Mouse (Mus musculus) liver, postnatal 0 days (tissue): ENCODE results near the gene Mcoln3. TPM values are rescaled to one million over a fixed set of nuclear protein-coding genes. Genes with fewer than 3 reads are reported as not detected.

Experiments used
- ATAC-seq: fragments of 200-750 bp; cut with Nextera tagmentation; 2 replicates; pipeline ENCODE4 v1.8.0; 2017; ENCODE audit warnings: mild to moderate bottlenecking, moderate library complexity
- DNase-seq: peaks from one replicate; pipeline ENCODE4 v3.0.0-alpha.2; 2016
- H3K27ac ChIP-seq: fragments of 300-500 bp; sonication (generic); 2 replicates; pipeline ENCODE4 v1.5.1; 2014; ENCODE audit warnings: antibody characterized with exemption, moderate library complexity, mild to moderate bottlenecking, low read depth
- H3K27me3 ChIP-seq: fragments of 300-500 bp; sonication (generic); 2 replicates; pipeline ENCODE4 v1.6.1; 2014; ENCODE audit warnings: low read length, control low read depth, mixed read lengths; ENCODE audit not compliant: insufficient read depth
- H3K36me3 ChIP-seq: fragments of 300-500 bp; sonication (generic); replicated peaks from 2 replicates; pipeline ENCODE4 v1.6.1; 2014; ENCODE audit warnings: mild to moderate bottlenecking, control low read depth, low read length, moderate library complexity, mixed read lengths; ENCODE audit not compliant: insufficient read depth
- H3K4me1 ChIP-seq: fragments of 300-500 bp; sonication (generic); 2 replicates; pipeline ENCODE4 v1.6.1; 2014; ENCODE audit warnings: antibody characterized with exemption, mild to moderate bottlenecking, control low read depth; ENCODE audit not compliant: insufficient read depth
- H3K4me2 ChIP-seq: fragments of 300-500 bp; sonication (generic); 2 replicates; pipeline ENCODE4 v1.6.1; 2014; ENCODE audit warnings: low read depth, mild to moderate bottlenecking, low read length, moderate library complexity, mixed read lengths
- H3K4me3 ChIP-seq: fragments of 300-500 bp; sonication (generic); 2 replicates; pipeline ENCODE4 v1.5.1; 2014; ENCODE audit warnings: low read depth, low read length
- H3K9ac ChIP-seq: fragments of 300-500 bp; sonication (generic); replicated peaks from 2 replicates; pipeline ENCODE4 v1.6.1; 2014; ENCODE audit warnings: mild to moderate bottlenecking, moderate library complexity
- H3K9me3 ChIP-seq: fragments of 300-500 bp; sonication (generic); 2 replicates; pipeline ENCODE4 v1.6.1; 2016; ENCODE audit warnings: mild to moderate bottlenecking, control low read depth, low read length, mixed read lengths
- CTCF ChIP-seq: sonication (generic); IDR thresholded peaks from 2 replicates; pipeline ENCODE4 v1.5.1; 2016; ENCODE audit warnings: antibody characterized with exemption, low read depth
- EP300 ChIP-seq: IDR thresholded peaks from 2 replicates; pipeline ENCODE4 v1.6.1; 2016; ENCODE audit warnings: antibody characterized with exemption, low read depth, mild to moderate bottlenecking
- WGBS: fragments of 180-500 bp; shearing (Covaris S2); extraction: QIAGEN DNeasy Blood & Tissue Kit; methylation state at CpG from one replicate; pipeline ENCODE4 v1.1.7; 2014; ENCODE audit not compliant: insufficient replicate concordance; 5-methylcytosine and 5-hydroxymethylcytosine counted together
- polyA plus RNA-seq: library from polyadenylated mRNA; unstranded; fragments of >200 nt; fragmentation: Nextera tagmentation; extraction: Ambion mirVana; gene quantifications from 2 replicates; pipeline ENCODE4 v1.2.1, GENCODE M21; 2015

Gene Mcoln3
- polyA plus RNA-seq, 1 experiment from 2014 or later = not detected

DNA sequence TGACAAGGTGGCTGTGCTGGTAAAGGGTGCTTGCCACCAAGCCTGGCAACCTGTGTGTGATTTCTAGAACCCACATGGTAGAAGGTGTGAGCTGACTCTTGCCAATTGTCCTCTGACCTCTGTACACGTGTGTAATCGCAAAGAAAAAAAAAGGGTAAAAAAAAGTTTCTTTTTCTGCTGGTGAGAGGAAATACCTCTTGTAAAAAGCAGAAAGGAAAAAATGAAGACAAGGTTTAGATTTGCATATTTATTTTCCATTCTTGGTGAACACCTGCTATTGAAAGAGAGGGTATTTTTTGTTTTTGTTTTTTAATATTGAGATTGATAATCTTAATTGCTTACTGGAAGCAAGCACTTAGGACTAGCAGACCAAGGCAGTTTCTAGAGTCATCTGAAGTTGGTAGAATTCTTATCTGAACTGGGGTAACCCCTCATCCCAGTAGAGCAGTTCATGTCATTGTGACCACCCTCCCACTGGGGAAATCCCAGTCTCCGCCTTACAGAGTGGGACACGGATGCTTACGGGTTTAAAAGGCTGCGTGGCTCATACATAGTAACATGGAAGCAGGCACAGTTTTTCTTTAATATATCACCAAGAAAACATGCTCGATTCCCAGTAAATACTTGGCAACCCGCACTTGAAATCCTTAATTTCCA, 5.7 kb downstream of the Mcoln3 start:
- Histone ChIP-seq H3K27me3 (no peaks in the 10 kb centered on the region), H3K27ac (no peak overlapping the region), H3K4me1 (no peaks in the 10 kb centered on the region; the same call in 1 of the 2 replicates), H3K4me2 (no peak overlapping the region), H3K4me3 (no peak overlapping the region), H3K9ac (no peak overlapping the region), H3K36me3 (no peaks in the 10 kb centered on the region), H3K9me3 (no peaks in the 10 kb centered on the region)
- DNase-seq (no peak), ATAC-seq (no peak)
- no peak for TF ChIP-seq CTCF
- TF ChIP-seq EP300 = no peak
- 72% methylated on average over 8 of the region's 8 CpGs for WGBS

DNA sequence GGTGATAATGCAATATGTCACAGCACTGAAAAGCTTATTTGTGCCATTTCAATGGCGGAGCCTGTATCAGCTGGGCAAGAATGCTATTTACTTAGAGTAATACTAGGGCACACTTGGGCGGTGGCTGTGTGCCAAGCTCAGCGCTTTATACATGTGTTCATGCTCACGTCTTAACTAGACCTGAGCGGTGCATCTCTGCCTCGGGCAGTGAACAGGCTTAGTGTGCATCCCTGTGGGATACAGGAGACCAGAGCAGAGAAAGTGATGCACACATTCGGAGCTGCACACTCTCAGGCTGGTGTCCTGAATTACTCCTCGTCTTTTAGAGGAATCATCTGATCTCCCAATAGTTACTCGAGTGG, 6.2 kb downstream of the Mcoln3 start:
- DNase-seq (no peak), ATAC-seq (no peak)
- no peaks in the 10 kb centered on the region; the same call in 1 of the 2 replicates for H3K4me1 ChIP-seq
- no peaks in the 10 kb centered on the region for H3K9me3 ChIP-seq
- no peak overlapping the region for H3K27ac ChIP-seq
- no peaks in the 10 kb centered on the region for H3K36me3 ChIP-seq
- no peak overlapping the region for H3K9ac ChIP-seq
- no peak overlapping the region for H3K4me3 ChIP-seq
- no peak for TF ChIP-seq EP300
- no peak for TF ChIP-seq CTCF
- WGBS = 79% methylated on average over 9 of the region's 9 CpGs
- H3K27me3 ChIP-seq = no peaks in the 10 kb centered on the region
- no peak overlapping the region for H3K4me2 ChIP-seq

DNA sequence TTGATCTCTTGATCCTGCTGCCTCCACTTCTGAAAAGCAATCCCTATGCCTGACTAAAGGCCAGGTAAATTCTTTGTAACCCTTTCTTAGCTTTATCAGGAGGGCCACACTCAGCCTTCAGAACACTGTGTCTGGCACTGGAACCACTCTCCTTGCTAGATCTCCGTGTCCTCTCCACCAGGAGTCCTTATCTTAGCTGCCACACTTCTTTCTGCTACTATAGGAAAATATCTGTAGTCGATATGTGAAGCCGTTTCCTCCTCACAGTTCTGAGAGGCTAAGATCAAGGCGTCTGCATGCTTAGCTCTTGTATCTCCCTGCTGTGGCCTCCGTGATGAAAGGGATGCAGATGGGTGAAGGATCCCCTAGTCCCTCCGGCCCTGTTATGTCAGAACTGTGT, 10.0 kb downstream of the Mcoln3 start:
- Histone ChIP-seq H3K27ac (no peak overlapping the region), H3K9me3 (no peaks in the 10 kb centered on the region), H3K27me3 (no peaks in the 10 kb centered on the region), H3K36me3 (no peaks in the 10 kb centered on the region), H3K4me1 (no peaks in the 10 kb centered on the region), H3K4me2 (no peak overlapping the region), H3K9ac (no peak overlapping the region), H3K4me3 (no peak overlapping the region)
- TF ChIP-seq EP300 (peak; percentile 92), CTCF (no peak)
- WGBS = 46% methylated on average over 6 of the region's 6 CpGs
- DNase-seq = no peak
- ATAC-seq = peak; percentile 82

DNA sequence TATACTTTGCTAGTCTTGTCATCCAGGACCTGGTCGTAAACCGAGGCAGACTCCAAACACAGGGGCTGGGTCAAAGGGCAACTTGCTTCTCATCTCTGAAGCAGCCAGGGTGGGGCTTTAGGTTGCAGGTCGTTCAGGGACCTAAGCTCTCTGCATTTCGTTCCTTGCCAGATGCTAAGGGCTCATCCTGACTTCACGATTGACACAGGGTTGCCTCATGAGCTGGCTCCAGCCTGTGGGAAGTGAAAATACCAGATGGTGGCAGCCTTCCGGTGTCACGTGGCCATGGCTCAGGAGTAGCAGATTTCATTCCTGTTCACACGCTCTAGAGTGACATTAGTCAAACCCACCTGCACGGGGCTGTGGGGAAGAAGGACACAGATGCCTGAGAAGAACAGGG, 17.6 kb downstream of the Mcoln3 start:
- no peak overlapping the region for H3K4me3 ChIP-seq
- no peaks in the 10 kb centered on the region for H3K9me3 ChIP-seq
- WGBS = 59% methylated on average over 9 of the region's 9 CpGs
- no peak overlapping the region for H3K27ac ChIP-seq
- H3K4me2 ChIP-seq = no peak overlapping the region
- DNase-seq = no peak
- H3K4me1 ChIP-seq = no peaks in the 10 kb centered on the region
- peak; percentile 57 for ATAC-seq
- no peaks in the 10 kb centered on the region for H3K36me3 ChIP-seq
- TF ChIP-seq CTCF (no peak), EP300 (no peak)
- H3K9ac ChIP-seq = no peak overlapping the region
- H3K27me3 ChIP-seq = no peaks in the 10 kb centered on the region

DNA sequence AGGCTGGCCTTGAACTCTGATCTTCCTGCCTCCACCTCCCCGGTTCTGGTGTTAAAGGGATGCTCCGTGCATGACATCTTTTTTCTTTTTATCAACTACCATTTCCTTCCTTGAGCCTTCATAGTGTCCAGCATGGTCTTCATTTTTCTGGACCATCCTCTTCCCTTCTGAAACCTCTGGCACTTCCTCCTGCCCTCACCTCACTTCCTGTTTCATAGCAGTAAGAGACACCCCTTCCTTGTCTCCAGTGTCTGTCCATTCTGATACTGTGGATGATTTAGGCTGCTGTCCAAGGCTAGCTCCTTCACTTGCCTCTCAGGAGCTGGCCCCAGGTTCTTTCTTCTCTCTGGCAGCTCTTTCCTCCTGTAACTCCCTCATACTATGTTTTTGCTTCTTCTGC, 18.2 kb downstream of the Mcoln3 start:
- Histone ChIP-seq H3K4me1 (no peaks in the 10 kb centered on the region), H3K27ac (no peak overlapping the region), H3K9me3 (no peaks in the 10 kb centered on the region), H3K36me3 (no peaks in the 10 kb centered on the region), H3K4me3 (no peak overlapping the region), H3K4me2 (no peak overlapping the region), H3K9ac (no peak overlapping the region), H3K27me3 (no peaks in the 10 kb centered on the region)
- no peak for TF ChIP-seq CTCF
- WGBS = 57% methylated on average over 2 of the region's 2 CpGs
- no peak for DNase-seq
- ATAC-seq = no peak

DNA sequence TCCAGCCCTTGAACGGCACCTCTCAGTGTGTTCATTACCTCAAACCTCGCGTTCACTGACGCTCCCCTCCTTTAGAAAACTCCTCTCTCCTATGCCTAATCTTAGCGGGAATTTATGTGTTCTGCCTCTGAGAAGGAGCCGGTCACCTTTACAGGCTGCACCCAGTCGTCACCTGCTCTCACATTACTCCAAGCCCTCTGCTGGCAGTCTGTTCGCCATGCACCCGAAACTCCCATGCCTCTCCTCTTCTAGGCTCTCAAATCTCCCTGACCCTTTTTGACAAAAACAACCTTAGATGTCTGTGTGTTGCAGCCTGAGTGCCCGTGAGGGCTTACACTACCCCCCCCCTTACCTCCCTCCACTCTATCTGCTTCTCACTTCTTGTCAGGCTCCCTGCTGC, 19.2 kb downstream of the Mcoln3 start:
- H3K27me3 ChIP-seq = no peaks in the 10 kb centered on the region
- H3K4me3 ChIP-seq = no peak overlapping the region
- no peak overlapping the region for H3K4me2 ChIP-seq
- ATAC-seq = no peak
- peak; percentile 35 for DNase-seq
- no peaks in the 10 kb centered on the region for H3K4me1 ChIP-seq
- no peaks in the 10 kb centered on the region for H3K9me3 ChIP-seq
- TF ChIP-seq CTCF (peak; percentile 55), EP300 (no peak)
- WGBS = 35% methylated on average over 10 of the region's 10 CpGs
- H3K27ac ChIP-seq = no peak overlapping the region
- H3K36me3 ChIP-seq = no peaks in the 10 kb centered on the region
- no peak overlapping the region for H3K9ac ChIP-seq

DNA sequence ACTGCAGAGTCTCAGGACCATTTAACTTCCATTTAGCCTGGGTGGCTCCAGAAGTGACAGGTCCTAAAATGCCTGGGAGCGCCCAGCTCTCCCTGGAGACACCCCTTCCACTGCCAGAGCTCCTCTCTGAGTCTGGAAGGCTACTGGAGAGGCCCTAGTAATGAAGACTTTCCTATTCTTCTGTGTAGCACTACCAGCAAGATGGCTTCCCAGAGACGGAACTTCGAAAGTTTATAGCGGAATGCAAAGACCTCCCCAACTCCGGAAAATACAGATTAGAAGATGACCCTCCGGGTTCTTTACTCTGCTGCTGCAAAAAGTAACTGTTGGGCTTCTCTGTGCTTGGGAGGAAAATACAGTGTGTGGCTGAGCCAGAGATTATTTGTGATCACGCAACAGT, 23.0 kb downstream of the Mcoln3 start:
- Histone ChIP-seq H3K36me3 (no peaks in the 10 kb centered on the region), H3K27ac (no peak overlapping the region), H3K9me3 (no peaks in the 10 kb centered on the region), H3K4me3 (no peak overlapping the region), H3K4me2 (no peak overlapping the region), H3K27me3 (no peaks in the 10 kb centered on the region), H3K4me1 (no peaks in the 10 kb centered on the region), H3K9ac (no peak overlapping the region)
- TF ChIP-seq CTCF (no peak), EP300 (no peak)
- ATAC-seq = no peak
- 92% methylated on average over 7 of the region's 7 CpGs for WGBS
- DNase-seq = no peak
